Mouse (Mus musculus): ENCODE measurements at regions not wholly inside any gene's neighbourhood (a gene's known extent, or its start where the extent isn't known, plus 50 kb on each side); places are given as distances from the start of the nearest gene placed in this dataset.

DNA sequence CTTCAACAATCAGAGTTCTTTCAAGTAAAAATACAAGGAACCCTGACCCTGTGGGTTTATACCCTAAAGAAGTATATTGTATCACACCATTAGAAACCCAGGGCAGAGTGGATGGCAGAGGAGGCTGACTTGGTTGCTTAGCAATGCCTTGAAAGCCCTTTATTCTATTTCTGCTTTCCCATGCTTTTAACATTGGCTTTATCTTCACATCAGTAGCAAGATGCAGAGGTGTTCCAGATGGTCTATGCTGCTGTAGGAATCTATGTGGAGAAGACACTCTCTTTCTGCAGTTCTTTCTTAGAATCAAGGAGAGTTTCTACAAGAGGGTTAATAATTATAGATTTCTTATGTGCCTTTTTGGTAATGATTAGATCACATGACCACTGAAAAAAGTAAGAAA lies 313.7 kb downstream of the Pik3r1 start:
- H3K27ac ChIP-seq, result no peak overlapping the region
- no peak overlapping the region for H3K4me2 ChIP-seq (replicated peaks)
- no peaks in the 10 kb centered on the region for H3K36me3 ChIP-seq
- H3K9ac ChIP-seq, result no peak overlapping the region
- no peaks in the 10 kb centered on the region for H3K27me3 ChIP-seq
- no peaks in the 10 kb centered on the region for H3K4me1 ChIP-seq
- no peak overlapping the region for H3K4me3 ChIP-seq
- no peaks in the 10 kb centered on the region for H3K9me3 ChIP-seq (replicated peaks)
- ATAC-seq (ENCODE audit: low FRiP score), result no peak

- ATAC-seq (ENCODE audit: low FRiP score), result no peak
- H3K4me2 ChIP-seq (replicated peaks), result no peak overlapping the region
- no peaks in the 10 kb centered on the region for H3K9me3 ChIP-seq (replicated peaks)
- no peak overlapping the region for H3K4me3 ChIP-seq
- H3K4me1 ChIP-seq, result no peaks in the 10 kb centered on the region
- H3K27ac ChIP-seq, result no peak overlapping the region
- H3K9ac ChIP-seq, result no peak overlapping the region
- 87% methylated on average over 6 of the region's 6 CpGs for WGBS
- no peaks in the 10 kb centered on the region for H3K36me3 ChIP-seq
- H3K27me3 ChIP-seq, result no peaks in the 10 kb centered on the region
Measured at GRCm38 (mm10) chr13:101450501-101450900, 317.5 kb downstream of the Pik3r1 start.

DNA sequence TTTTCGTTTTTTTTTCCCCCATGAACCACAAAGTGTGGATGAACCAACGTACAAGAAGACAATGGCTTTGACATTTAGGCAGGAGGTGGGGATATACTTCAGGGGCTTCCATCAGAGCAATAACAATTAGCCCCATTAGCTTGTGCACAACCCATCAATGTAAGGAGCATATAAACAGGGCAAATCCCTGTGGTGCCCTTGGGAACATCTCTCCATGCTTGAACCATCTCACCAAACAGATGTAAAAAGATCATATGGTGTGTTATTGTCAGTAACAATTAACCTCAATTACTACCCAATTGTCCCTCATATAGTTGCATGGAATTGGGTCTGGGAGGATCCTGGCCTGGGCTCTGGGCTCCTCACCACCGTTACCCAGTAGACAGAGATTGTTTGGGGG lies 328.5 kb downstream of the Pik3r1 start:
- no peak overlapping the region for H3K4me3 ChIP-seq
- H3K4me2 ChIP-seq (replicated peaks), result no peak overlapping the region
- peaks cover 4% of the 10 kb centered on the region; the same call in 1 of the 2 replicates for H3K4me1 ChIP-seq
- H3K27ac ChIP-seq, result no peak overlapping the region
- no peaks in the 10 kb centered on the region for H3K27me3 ChIP-seq
- 42% methylated on average over 3 of the region's 3 CpGs for WGBS
- no peaks in the 10 kb centered on the region for H3K9me3 ChIP-seq (replicated peaks)
- peak; percentile 58; the same call in 1 of the 2 replicates for ATAC-seq (ENCODE audit: low FRiP score)
- no peak overlapping the region for H3K9ac ChIP-seq
- no peaks in the 10 kb centered on the region for H3K36me3 ChIP-seq

DNA sequence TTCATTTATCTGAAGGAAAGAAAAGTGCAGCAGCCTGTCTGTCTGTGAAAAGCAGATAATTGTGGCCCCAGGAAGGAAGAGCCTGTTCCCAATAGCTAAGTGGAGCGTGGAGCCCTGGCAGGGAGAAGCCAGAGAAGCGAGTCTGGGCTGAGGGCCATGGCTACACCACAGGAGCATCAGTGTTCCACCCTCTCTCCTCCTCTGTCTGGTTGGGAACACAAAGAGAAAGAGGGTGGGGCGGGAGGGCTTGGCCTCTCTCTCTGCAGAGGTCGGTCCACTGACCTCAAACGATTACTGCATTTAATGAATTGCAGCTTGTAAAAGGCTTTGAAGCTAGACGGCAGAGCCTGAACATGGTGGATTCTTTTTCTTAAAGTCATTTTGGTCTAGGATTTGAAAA lies 329.0 kb downstream of the Pik3r1 start:
- WGBS, result 19% methylated on average over 6 of the region's 6 CpGs
- Histone ChIP-seq H3K9ac (no peak overlapping the region), H3K27ac (no peak overlapping the region)

GRCm38 (mm10) chr13:101433162-101433561 lies 334.9 kb downstream of the Pik3r1 start:
- Histone ChIP-seq H3K36me3 (no peaks in the 10 kb centered on the region), H3K4me2 (replicated peaks) (no peak overlapping the region), H3K27ac (no peak overlapping the region), H3K4me1 (no peaks in the 10 kb centered on the region), H3K9me3 (replicated peaks) (no peaks in the 10 kb centered on the region), H3K4me3 (no peak overlapping the region), H3K9ac (no peak overlapping the region), H3K27me3 (no peaks in the 10 kb centered on the region)
- 89% methylated on average over 6 of the region's 6 CpGs for WGBS
- no peak for ATAC-seq (ENCODE audit: low FRiP score)

More for the DNA sequence above, 329.0 kb downstream of the Pik3r1 start:
- no peak overlapping the region for H3K4me2 ChIP-seq (replicated peaks)
- no peak overlapping the region for H3K4me3 ChIP-seq
- H3K4me1 ChIP-seq, result peaks cover 4% of the 10 kb centered on the region; the same call in 1 of the 2 replicates
- no peaks in the 10 kb centered on the region for H3K27me3 ChIP-seq
- no peaks in the 10 kb centered on the region for H3K36me3 ChIP-seq
- H3K9me3 ChIP-seq (replicated peaks), result no peaks in the 10 kb centered on the region
- no peak for ATAC-seq (ENCODE audit: low FRiP score)

DNA sequence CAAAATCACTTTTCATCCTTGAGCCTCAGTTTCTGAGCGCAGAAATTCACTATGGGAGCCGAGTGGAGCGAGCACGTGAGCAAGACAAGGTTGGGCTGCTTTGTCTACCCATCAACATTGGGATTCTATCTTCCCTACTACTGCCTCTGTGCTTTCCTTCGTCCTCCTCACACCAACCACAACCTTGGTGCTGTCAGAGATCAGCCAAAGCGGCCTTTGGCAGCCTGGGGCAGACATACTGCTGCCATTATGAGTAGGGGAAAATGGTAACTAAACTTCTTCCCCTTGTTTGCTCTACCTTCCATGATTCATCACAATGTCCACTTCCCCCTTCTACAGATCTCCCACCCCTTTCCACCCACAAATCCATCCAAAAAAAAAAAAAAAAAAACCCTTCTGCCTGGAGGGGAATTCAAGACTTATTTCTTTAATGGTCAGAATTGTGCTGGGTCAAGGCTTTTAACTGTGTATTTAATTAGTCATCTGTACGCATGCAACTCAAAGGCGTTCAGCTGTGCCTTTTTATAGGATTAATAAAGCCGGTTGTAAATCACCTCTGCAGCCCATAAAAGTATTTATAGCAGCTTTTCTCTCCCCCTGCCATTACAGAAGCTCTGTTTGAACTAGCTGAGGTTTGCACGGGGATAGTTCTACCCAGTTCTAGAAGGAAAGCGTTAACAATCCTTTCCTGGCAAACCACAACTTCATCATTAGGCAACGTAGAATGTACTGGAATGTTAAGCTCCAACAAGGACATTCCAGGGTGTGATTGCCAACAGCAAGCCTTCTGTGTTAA lies 340.4 kb downstream of the Pik3r1 start:
- no peaks in the 10 kb centered on the region for H3K9me3 ChIP-seq (replicated peaks)
- no peaks in the 10 kb centered on the region for H3K4me1 ChIP-seq
- no peak overlapping the region for H3K4me2 ChIP-seq (replicated peaks)
- H3K27ac ChIP-seq, result no peak overlapping the region
- no peaks in the 10 kb centered on the region for H3K27me3 ChIP-seq
- no peak overlapping the region for H3K9ac ChIP-seq
- no peak overlapping the region for H3K4me3 ChIP-seq
- ATAC-seq (ENCODE audit: low FRiP score), result no peak
- no peaks in the 10 kb centered on the region for H3K36me3 ChIP-seq
- WGBS, result 86% methylated on average over 12 of the region's 12 CpGs

GRCm38 (mm10) chr13:101426461-101426860 lies 341.6 kb downstream of the Pik3r1 start:
- ATAC-seq (ENCODE audit: low FRiP score), result no peak
- Histone ChIP-seq H3K4me1 (no peaks in the 10 kb centered on the region), H3K27me3 (no peaks in the 10 kb centered on the region), H3K4me3 (no peak overlapping the region), H3K36me3 (no peaks in the 10 kb centered on the region), H3K27ac (no peak overlapping the region), H3K9ac (no peak overlapping the region), H3K9me3 (replicated peaks) (no peaks in the 10 kb centered on the region), H3K4me2 (replicated peaks) (no peak overlapping the region)
- WGBS, result 47% methylated on average over 5 of the region's 5 CpGs

DNA sequence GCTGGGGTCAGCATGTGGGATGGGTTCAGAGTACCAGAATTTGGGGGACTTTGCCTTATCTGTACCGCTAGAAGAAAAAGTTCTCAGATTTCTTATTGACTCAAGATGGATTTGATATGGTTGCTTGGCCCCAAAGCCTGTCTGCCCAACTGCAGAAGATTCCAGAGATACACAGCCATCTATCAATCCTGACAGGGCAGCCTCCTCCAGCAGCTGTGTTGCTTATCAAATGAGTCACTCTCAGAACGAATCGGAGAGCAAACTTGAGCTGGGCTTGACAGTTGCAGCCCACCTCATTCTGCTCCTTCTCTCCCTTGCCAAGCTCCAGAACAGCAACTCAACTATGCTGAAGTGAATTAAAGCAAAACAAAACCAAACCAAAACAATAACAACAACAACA lies 345.9 kb downstream of the Pik3r1 start:
- H3K4me1 ChIP-seq, result no peaks in the 10 kb centered on the region

DNA sequence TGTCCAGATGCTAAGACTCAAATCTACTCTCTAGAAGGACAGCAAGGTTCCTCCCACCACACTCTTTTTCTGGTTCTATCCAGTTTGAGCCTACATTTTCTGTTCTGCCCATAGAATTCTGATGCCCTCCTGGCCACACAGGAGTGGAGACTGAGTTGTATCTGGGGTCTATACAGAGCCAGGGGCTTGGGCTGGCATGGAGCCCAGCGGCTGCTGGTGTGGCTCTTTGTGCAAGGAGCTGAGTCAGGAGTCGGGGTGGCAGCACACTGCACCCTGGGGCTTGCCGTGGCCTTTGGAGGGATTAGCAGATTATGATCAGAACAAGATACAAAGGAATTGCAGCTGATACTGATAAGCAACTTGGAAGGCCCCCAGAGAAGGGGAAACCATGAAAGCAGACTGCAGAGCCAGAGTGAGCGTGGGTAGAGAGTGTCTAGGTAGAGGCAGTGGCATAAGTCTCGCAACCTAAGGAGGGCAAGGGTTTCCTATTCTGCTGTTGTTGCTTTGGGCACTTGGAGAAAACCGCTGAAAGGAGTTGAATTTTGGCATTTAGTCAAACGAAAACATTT lies 348.5 kb downstream of the Pik3r1 start:
- WGBS, result 84% methylated on average over 7 of the region's 7 CpGs
- Histone ChIP-seq H3K27me3 (no peaks in the 10 kb centered on the region), H3K4me3 (no peak overlapping the region), H3K9me3 (replicated peaks) (no peaks in the 10 kb centered on the region), H3K36me3 (no peaks in the 10 kb centered on the region), H3K4me2 (replicated peaks) (no peak overlapping the region), H3K4me1 (no peaks in the 10 kb centered on the region), H3K9ac (no peak overlapping the region), H3K27ac (no peak overlapping the region)
- ATAC-seq (ENCODE audit: low FRiP score), result no peak

More for the DNA sequence above, 345.9 kb downstream of the Pik3r1 start:
- no peak overlapping the region for H3K9ac ChIP-seq
- H3K4me2 ChIP-seq (replicated peaks), result no peak overlapping the region
- no peak overlapping the region for H3K4me3 ChIP-seq
- no peaks in the 10 kb centered on the region for H3K27me3 ChIP-seq
- no peak overlapping the region for H3K27ac ChIP-seq
- H3K36me3 ChIP-seq, result no peaks in the 10 kb centered on the region
- H3K9me3 ChIP-seq (replicated peaks), result no peaks in the 10 kb centered on the region
- 70% methylated on average over 3 of the region's 3 CpGs for WGBS
- no peak for ATAC-seq (ENCODE audit: low FRiP score)

- no peak overlapping the region for H3K4me3 ChIP-seq
- H3K9ac ChIP-seq, result no peak overlapping the region
- ATAC-seq (ENCODE audit: low FRiP score), result no peak
- H3K9me3 ChIP-seq (replicated peaks), result no peaks in the 10 kb centered on the region
- no peaks in the 10 kb centered on the region for H3K27me3 ChIP-seq
- no peaks in the 10 kb centered on the region for H3K4me1 ChIP-seq
- WGBS, result 90% methylated on average over 6 of the region's 6 CpGs
- no peak overlapping the region for H3K4me2 ChIP-seq (replicated peaks)
- H3K36me3 ChIP-seq, result no peaks in the 10 kb centered on the region
- no peak overlapping the region for H3K27ac ChIP-seq
Measured at GRCm38 (mm10) chr13:101418272-101418671, 349.7 kb downstream of the Pik3r1 start.

DNA sequence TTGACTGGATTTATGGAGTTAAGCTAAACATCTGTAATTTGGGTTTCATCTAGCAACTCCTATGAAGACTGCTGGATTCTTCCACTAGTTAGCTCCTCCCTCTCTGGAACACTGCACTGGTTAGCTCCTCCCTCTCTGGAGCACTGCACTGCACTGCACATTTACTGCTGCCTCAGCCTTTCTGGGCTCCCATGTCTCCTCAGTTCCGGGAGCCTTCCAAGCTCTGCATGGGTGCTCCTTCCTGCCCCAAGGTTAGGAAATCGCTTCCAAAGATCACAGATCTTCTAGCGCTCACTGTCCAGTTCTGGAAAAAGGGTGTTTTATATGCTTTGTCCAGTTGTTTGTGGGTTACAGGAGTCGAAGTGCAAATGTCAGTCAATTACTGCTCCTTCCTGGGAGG lies 359.1 kb downstream of the Pik3r1 start:
- no peak overlapping the region for H3K9ac ChIP-seq
- WGBS, result 80% methylated on average over 4 of the region's 4 CpGs
- no peak for ATAC-seq (ENCODE audit: low FRiP score)

DNA sequence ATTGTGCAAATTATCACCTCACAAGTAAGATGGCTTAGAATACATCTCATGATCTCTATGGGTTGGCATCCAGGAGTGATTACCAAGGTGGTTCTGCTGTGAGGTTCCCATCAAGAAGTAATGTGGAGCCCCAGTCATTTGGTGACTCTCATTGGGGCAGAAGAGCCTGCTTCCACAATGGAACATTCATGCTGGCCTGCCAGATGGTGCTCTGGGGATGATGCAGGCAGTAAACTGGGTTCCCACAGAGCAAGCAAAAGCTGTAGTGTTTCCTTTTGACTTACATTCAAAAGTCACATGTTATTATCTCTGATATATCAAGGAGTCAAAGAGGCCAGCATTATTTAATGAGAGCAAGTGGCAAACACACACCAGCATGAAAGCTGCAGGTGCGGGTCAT lies 360.4 kb downstream of the Pik3r1 start:
- H3K36me3 ChIP-seq, result no peaks in the 10 kb centered on the region
- H3K4me2 ChIP-seq (replicated peaks), result no peak overlapping the region
- no peaks in the 10 kb centered on the region for H3K4me1 ChIP-seq
- WGBS, result 79% methylated on average over 1 of the region's 1 CpGs
- no peak for ATAC-seq (ENCODE audit: low FRiP score)
- no peak overlapping the region for H3K27ac ChIP-seq
- H3K4me3 ChIP-seq, result no peak overlapping the region
- no peak overlapping the region for H3K9ac ChIP-seq
- H3K9me3 ChIP-seq (replicated peaks), result no peaks in the 10 kb centered on the region
- no peaks in the 10 kb centered on the region for H3K27me3 ChIP-seq

More for the DNA sequence above, 359.1 kb downstream of the Pik3r1 start:
- Histone ChIP-seq H3K9me3 (replicated peaks) (no peaks in the 10 kb centered on the region), H3K4me3 (no peak overlapping the region), H3K36me3 (no peaks in the 10 kb centered on the region), H3K27me3 (no peaks in the 10 kb centered on the region), H3K4me1 (no peaks in the 10 kb centered on the region), H3K27ac (no peak overlapping the region), H3K4me2 (replicated peaks) (no peak overlapping the region)

- Histone ChIP-seq H3K4me3 (no peak overlapping the region), H3K36me3 (no peaks in the 10 kb centered on the region), H3K4me1 (no peaks in the 10 kb centered on the region), H3K9me3 (replicated peaks) (no peaks in the 10 kb centered on the region), H3K27me3 (no peaks in the 10 kb centered on the region), H3K4me2 (replicated peaks) (no peak overlapping the region), H3K27ac (no peak overlapping the region), H3K9ac (no peak overlapping the region)
- 94% methylated on average over 5 of the region's 5 CpGs for WGBS
- no peak for ATAC-seq (ENCODE audit: low FRiP score)
Measured at GRCm38 (mm10) chr13:101373581-101374189, 394.3 kb downstream of the Pik3r1 start.
